Mouse (Mus musculus): ENCODE data around the gene Gm28308.

The Gm28308 gene

GRCm38 (mm10) chr6:52174968-52175751, 38.0 kb downstream of the Gm28308 start:
- in situ Hi-C loops (cut with MboI; ENCODE audit: low sequenced_read_pairs), result no loop called here

GRCm38 (mm10) chr6:52173648-52174047, 39.5 kb downstream of the Gm28308 start:
- in situ Hi-C loops (cut with MboI; ENCODE audit: low sequenced_read_pairs), result no loop called here

GRCm38 (mm10) chr6:52172501-52172900, 40.6 kb downstream of the Gm28308 start:
- in situ Hi-C loops (cut with MboI; ENCODE audit: low sequenced_read_pairs), result no loop called here

- in situ Hi-C loops (cut with MboI; ENCODE audit: low sequenced_read_pairs), result no loop called here
Measured at GRCm38 (mm10) chr6:52171938-52172337, 41.2 kb downstream of the Gm28308 start.

- in situ Hi-C loops (cut with MboI; ENCODE audit: low sequenced_read_pairs), result no loop called here
Measured at GRCm38 (mm10) chr6:52171331-52171730, 41.8 kb downstream of the Gm28308 start.

- in situ Hi-C loops (cut with MboI; ENCODE audit: low sequenced_read_pairs), result no loop called here
Measured at GRCm38 (mm10) chr6:52170898-52171223, 42.3 kb downstream of the Gm28308 start.

- in situ Hi-C loops (cut with MboI; ENCODE audit: low sequenced_read_pairs), result no loop called here
Measured at GRCm38 (mm10) chr6:52170166-52170897, 42.8 kb downstream of the Gm28308 start.

- in situ Hi-C loops (cut with MboI; ENCODE audit: low sequenced_read_pairs), result no loop called here
Measured at GRCm38 (mm10) chr6:52169499-52170165, 43.5 kb downstream of the Gm28308 start.

GRCm38 (mm10) chr6:52168191-52169055, 44.7 kb downstream of the Gm28308 start:
- in situ Hi-C loops (cut with MboI; ENCODE audit: low sequenced_read_pairs), result no loop called here

- in situ Hi-C loops (cut with MboI; ENCODE audit: low sequenced_read_pairs), result no loop called here
Measured at GRCm38 (mm10) chr6:52167736-52168161, 45.4 kb downstream of the Gm28308 start.

- in situ Hi-C loops (cut with MboI; ENCODE audit: low sequenced_read_pairs), result no loop called here
Measured at GRCm38 (mm10) chr6:52167176-52167575, 46.0 kb downstream of the Gm28308 start.

- in situ Hi-C loops (cut with MboI; ENCODE audit: low sequenced_read_pairs), result no loop called here
Measured at GRCm38 (mm10) chr6:52166431-52167077, 46.6 kb downstream of the Gm28308 start.

- in situ Hi-C loops (cut with MboI; ENCODE audit: low sequenced_read_pairs), result no loop called here
Measured at GRCm38 (mm10) chr6:52165441-52166370, 47.4 kb downstream of the Gm28308 start.

GRCm38 (mm10) chr6:52164626-52165440, 48.3 kb downstream of the Gm28308 start, which contains the start of gene Hoxa2:
TSS of gene Hoxa2 (minus strand) at chr6:52164831.
- in situ Hi-C loops (cut with MboI; ENCODE audit: low sequenced_read_pairs), result no loop called here

GRCm38 (mm10) chr6:52164051-52164625, 49.0 kb downstream of the Gm28308 start:
- in situ Hi-C loops (cut with MboI; ENCODE audit: low sequenced_read_pairs), result no loop called here

GRCm38 (mm10) chr6:52163366-52164031, 49.6 kb downstream of the Gm28308 start:
- in situ Hi-C loops (cut with MboI; ENCODE audit: low sequenced_read_pairs), result no loop called here

- in situ Hi-C loops (cut with MboI; ENCODE audit: low sequenced_read_pairs), result no loop called here
Measured at GRCm38 (mm10) chr6:52162611-52163365, 50.4 kb downstream of the Gm28308 start.
